Mouse (Mus musculus) spleen, postnatal 14 days (tissue): Measurements from ENCODE around the gene Olfr480.

Source experiments
- DNase-seq, 2 experiments: peaks; one replicate each; pipeline ENCODE4 v3.0.0; 2021 to 2022; ENCODE audit warnings: low spot score in 2 of 2

Gene Olfr480

DNA sequence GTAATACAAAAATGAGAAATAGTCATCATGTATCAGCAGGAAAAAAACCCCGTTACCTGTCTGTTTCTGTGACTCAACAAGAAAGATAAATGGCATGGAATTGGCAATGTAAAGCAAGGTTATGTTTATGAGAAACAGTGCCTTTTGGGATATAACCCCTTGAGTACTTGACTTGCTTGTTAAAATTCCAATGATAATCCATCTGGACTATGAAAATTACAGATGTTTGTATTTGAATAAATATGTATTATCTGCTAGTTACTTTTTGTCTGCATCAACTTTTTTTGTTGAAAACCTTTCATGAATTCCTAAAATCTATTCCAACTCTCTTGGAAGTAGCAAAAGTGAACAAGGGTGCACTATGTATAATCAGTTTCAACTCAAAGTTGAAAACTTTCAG, at the start of gene Olfr480:
Gene Olfr480, minus strand, starts transcription at position 101 of the 400 bp plus-strand sequence.
- no peak for DNase-seq

DNA sequence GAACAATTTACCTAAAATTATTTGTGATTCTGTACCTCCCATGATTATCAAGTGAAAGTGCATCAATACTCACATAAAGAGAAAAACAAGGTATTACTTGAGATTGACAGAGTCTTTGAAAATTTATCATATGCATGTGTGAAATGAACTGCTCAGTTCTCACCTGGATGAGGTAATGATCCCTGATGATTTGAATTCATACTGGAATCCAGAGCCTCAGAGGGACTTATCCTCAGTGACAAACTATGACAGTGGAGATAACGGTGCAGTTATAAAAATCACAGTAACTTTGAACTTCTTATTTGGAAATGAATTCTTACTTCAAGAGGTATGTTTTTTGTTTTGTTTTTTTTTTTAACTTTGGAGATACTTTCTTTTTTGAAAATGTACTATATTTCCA, 33.4 kb upstream of the Olfr480 start, which contains the start of gene Olfr483:
Gene Olfr483, plus strand, starts transcription at position 301 of the 400 bp plus-strand sequence.
- DNase-seq, result no peak

DNA sequence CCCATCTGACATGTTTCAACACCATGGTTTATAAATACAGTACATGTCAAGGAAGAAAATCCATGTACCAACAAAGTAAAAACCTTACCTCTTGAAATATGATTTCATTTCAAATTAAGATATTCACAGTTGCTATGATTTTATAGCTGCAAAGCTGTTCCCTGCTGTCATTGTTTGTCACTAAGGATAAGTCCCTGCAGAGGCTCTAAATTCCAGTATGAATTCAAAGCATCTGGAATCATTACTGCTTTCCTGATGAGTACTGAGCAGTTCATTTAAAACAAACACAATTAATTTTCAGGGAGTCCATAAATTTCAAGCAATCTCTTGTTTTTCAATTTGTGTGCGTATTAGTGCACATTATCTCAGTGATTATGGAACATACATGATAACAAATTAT, 30.3 kb upstream of the Olfr480 start, which contains the start of gene Olfr482:
Gene Olfr482, minus strand, starts transcription at position 101 of the 400 bp plus-strand sequence.
- DNase-seq, result no peak

DNA sequence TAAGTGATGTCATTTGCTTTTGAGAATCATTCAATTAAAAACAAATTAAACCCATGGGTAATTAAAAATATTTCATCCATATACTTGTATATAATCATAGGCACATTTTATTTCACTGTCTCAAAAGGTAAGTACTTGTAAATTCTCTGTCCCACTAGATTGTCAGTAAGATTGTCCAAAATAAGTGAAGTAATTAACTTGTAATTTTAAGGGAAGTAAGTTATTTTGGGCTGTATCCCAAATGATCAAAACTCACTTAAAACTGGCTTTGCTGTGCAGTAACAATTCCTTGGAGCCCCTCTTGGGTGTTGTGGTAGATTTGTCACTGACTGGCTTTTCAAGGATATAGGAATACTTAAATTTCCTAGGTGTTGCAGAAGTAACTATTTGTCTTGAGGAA, 12.4 kb upstream of the Olfr480 start, which contains the start of gene Olfr481:
Gene Olfr481, plus strand, starts transcription at position 301 of the 400 bp plus-strand sequence.
- no peak for DNase-seq

DNA sequence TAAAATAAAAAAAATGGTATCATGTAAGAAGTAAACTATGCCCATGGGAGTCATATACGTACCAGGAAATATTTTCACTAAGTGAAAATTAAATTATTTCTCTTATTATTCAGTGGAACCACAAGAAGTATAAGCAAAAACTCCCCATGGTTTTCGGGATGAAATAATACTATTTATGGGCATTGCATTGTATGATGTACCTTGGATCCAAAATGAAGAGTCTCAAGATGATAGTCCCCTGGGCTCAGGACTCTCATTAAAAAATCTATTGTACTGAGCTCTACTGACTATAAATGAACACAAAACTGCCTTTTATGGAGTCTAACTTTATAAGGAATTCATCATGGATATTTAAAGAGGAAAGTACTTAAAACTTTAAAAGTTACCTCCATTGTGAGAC, 16.8 kb downstream of the Olfr480 start, which contains the start of gene Olfr479:
Gene Olfr479, plus strand, starts transcription at position 301 of the 400 bp plus-strand sequence.
- no peak for DNase-seq

DNA sequence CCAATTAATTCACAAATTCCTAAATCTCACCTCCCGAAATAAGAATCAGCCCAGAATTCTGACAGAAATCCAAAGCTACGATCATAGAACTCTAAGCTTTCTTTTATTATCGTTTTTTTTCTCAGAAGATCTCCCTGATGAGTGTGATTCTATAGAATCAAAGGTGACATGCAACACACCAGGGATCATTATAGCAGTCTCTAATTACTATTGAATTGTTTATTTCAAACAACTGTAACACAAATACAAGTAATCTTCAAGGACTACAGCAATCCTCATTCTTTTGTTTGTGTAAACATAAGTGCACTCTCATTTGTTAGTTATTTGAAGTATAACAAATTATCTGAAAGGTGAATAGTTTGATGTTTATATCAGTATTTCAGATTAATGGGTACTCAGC, 33.3 kb downstream of the Olfr480 start, which contains the start of gene Olfr478:
Gene Olfr478, minus strand, starts transcription at position 101 of the 400 bp plus-strand sequence.
- DNase-seq, result no peak
